Mouse (Mus musculus) kidney, postnatal 0 days (tissue): Measurements from ENCODE around the gene Prr22. TPM values are rescaled to one million over a fixed set of nuclear protein-coding genes. Genes with fewer than 3 reads are reported as not detected.

Source experiments
- ATAC-seq: fragments of 200-750 bp; cut with Nextera tagmentation; replicated peaks from 2 replicates; pipeline ENCODE4 v1.8.0; 2017; ENCODE audit warnings: low read depth, moderate number of reproducible peaks, moderate TSS enrichment, moderate library complexity; ENCODE audit not compliant: low FRiP score
- DNase-seq: peaks from one replicate; pipeline ENCODE4 v3.0.0-alpha.2; 2016; ENCODE audit warnings: low spot score
- H3K27ac ChIP-seq: fragments of 300-500 bp; sonication (generic); 2 replicates; pipeline ENCODE4 v1.5.1; 2014; ENCODE audit warnings: mild to moderate bottlenecking
- H3K27me3 ChIP-seq: fragments of 300-500 bp; sonication (generic); 2 replicates; pipeline ENCODE4 v1.6.1; 2014; ENCODE audit warnings: low read length, mixed read lengths; ENCODE audit not compliant: insufficient read depth
- H3K36me3 ChIP-seq: fragments of 300-500 bp; sonication (generic); 2 replicates; pipeline ENCODE4 v1.6.1; 2014; ENCODE audit warnings: low read length, mixed read lengths; ENCODE audit not compliant: insufficient read depth
- H3K4me1 ChIP-seq: fragments of 300-500 bp; sonication (generic); replicated peaks from 2 replicates; pipeline ENCODE4 v1.6.1; 2014; ENCODE audit warnings: antibody characterized with exemption, low read length, mixed read lengths; ENCODE audit not compliant: insufficient read depth
- H3K4me2 ChIP-seq: fragments of 300-500 bp; sonication (generic); 2 replicates; pipeline ENCODE4 v1.6.1; 2014; ENCODE audit warnings: mild to moderate bottlenecking, low read length, moderate library complexity, mixed read lengths
- H3K4me3 ChIP-seq: fragments of 300-500 bp; sonication (generic); replicated peaks from 2 replicates; pipeline ENCODE4 v1.5.1; 2014; ENCODE audit warnings: low read depth, low read length
- H3K9ac ChIP-seq: fragments of 300-500 bp; sonication (generic); 2 replicates; pipeline ENCODE4 v1.6.1; 2014; ENCODE audit warnings: low read depth, low read length
- H3K9me3 ChIP-seq: fragments of 300-500 bp; sonication (generic); replicated peaks from 2 replicates; pipeline ENCODE4 v1.6.1; 2016; ENCODE audit warnings: low read length, inconsistent platforms, mixed read lengths
- CTCF ChIP-seq: IDR thresholded peaks from 2 replicates; pipeline ENCODE4 v1.5.1; 2016; ENCODE audit warnings: antibody characterized with exemption, low read depth, mild to moderate bottlenecking, moderate library complexity
- WGBS: fragments of 180-500 bp; shearing (Covaris S2); extraction: QIAGEN DNeasy Blood & Tissue Kit; methylation state at CpG from one replicate; pipeline ENCODE4 v1.1.7; 2014; 5-methylcytosine and 5-hydroxymethylcytosine counted together
- polyA plus RNA-seq: library from polyadenylated mRNA; unstranded; fragments of >200 nt; fragmentation: Nextera tagmentation; extraction: Ambion mirVana; gene quantifications from 2 replicates; pipeline ENCODE4 v1.2.1, GENCODE M21; 2015

Gene Prr22
- polyA plus RNA-seq, 1 experiment from 2014 or later: 0.71 TPM

DNA sequence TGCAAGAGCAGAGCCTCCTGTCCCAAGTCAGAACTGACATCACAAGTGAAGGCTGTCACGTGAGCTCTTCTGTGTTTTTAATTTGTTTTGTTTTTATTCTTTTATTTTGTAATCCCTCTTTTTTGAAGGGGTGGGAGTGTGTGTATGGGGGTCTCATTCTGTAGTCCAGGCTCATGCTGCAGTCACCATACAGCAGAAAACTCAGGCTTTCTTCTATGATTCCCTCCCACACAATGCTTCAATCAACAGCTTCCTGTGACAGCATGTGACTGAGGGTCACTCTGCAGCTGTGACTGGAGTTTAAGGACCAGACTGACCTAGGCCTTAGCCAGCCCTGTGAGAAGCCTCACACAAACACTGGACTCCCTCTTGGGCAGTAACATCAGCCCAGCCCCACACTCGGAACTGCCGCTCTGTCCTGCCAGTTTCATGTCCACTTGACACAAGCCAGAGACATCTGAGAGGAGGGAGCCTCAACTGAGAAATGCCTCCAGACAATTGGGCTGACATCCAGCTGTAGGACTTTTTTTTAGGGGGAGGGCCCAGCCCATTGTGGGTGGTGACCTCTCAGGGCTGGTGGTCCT lies 8.8 kb downstream of the Prr22 start:
- no peak overlapping the region for H3K4me2 ChIP-seq
- H3K4me1 ChIP-seq: no peaks in the 10 kb centered on the region
- no peak; the same call in 1 of the 2 replicates for ATAC-seq
- no peaks in the 10 kb centered on the region for H3K9me3 ChIP-seq
- H3K27me3 ChIP-seq: no peaks in the 10 kb centered on the region
- no peak overlapping the region for H3K9ac ChIP-seq
- no peaks in the 10 kb centered on the region for H3K36me3 ChIP-seq
- no peak overlapping the region for H3K4me3 ChIP-seq
- no peak for TF ChIP-seq CTCF
- 39% methylated on average over 3 of the region's 3 CpGs for WGBS
- H3K27ac ChIP-seq: peak overlapping the region; percentile 3; the same call in 1 of the 2 replicates
- peak; percentile 63 for DNase-seq

DNA sequence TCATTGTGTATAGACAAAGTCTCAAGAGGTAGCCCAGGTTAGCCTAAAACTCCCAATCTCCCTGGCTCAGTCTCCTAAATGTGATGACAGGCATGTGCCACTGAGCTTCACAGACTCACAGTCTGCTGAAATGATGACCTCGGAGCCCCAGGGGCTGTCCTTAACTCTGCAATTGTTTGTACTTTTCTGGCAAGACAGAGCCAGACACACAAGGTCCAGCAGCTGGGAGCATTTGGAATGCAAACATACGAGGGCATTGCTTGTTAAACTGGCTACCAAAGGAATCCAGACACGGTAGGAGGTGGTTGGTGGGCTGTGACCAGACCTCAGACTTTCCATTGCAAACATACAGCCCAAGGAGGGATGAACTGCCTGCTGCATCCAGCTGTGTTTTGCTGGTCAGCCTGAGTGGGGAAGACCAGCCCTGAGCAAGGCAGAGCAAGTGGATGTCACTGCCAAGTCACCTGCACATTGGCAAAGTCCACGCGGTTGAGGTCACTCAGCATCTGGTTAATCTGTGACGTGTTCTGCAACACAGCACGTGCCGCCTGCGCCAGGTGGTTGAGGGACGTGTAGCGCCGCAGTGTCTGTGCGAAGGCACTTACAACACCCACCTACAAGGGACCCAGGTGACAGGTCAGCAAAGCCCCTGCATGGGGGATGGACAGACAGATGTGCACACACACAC lies 10.4 kb downstream of the Prr22 start:
- no peaks in the 10 kb centered on the region for H3K4me1 ChIP-seq
- ATAC-seq (peak; percentile 21), DNase-seq (no peak)
- no peak for TF ChIP-seq CTCF
- no peak overlapping the region for H3K9ac ChIP-seq
- WGBS: 66% methylated on average over 13 of the region's 13 CpGs
- no peaks in the 10 kb centered on the region for H3K36me3 ChIP-seq
- no peaks in the 10 kb centered on the region for H3K27me3 ChIP-seq
- no peak overlapping the region for H3K27ac ChIP-seq
- no peak overlapping the region for H3K4me3 ChIP-seq
- H3K4me2 ChIP-seq: no peak overlapping the region
- H3K9me3 ChIP-seq: no peaks in the 10 kb centered on the region

DNA sequence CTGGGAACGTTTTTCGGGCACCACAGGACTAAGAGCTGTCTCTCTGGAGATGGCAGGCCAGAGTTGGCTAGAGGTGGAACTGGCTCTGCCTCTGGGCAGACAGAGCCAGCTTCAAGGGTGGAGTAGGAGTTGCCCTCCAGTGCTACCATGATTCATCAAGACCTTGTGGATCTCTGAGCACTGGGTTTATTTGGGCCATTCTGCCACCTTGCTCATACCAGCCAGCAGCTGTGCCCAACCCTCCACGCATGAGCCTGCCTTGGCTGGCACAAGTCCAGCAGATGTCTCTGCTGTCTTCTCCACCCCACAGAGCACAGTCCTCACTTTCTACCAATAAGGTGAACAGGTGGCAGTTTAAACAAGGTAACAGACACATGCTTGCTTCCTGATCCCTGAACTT lies 18.8 kb downstream of the Prr22 start:
- no peaks in the 10 kb centered on the region for H3K9me3 ChIP-seq
- 65% methylated on average over 3 of the region's 3 CpGs for WGBS
- H3K36me3 ChIP-seq: no peaks in the 10 kb centered on the region
- ATAC-seq (no peak), DNase-seq (no peak)
- H3K4me2 ChIP-seq: no peak overlapping the region
- no peak overlapping the region for H3K4me3 ChIP-seq
- TF ChIP-seq CTCF: no peak
- no peaks in the 10 kb centered on the region for H3K4me1 ChIP-seq
- H3K9ac ChIP-seq: no peak overlapping the region
- H3K27me3 ChIP-seq: no peaks in the 10 kb centered on the region
- no peak overlapping the region for H3K27ac ChIP-seq

DNA sequence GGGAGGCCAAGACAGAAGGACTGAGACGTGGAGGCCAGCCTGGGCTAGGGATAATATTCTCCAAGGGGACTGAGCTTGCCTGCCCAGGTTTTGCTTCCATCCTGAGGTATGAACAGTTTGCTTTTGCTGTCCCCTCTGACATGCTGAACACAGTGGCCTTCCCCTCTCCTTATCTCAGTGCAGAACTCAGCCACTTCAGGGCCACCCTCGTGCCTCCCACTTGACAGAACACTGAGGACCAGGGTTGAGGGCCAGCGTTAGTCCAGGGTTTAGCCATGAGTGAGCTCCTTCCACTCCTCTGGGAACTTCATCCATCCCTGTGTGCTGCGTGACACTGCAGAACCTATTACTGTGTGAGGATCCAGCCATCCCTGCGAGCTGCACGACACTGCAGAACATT lies 19.2 kb downstream of the Prr22 start:
- Histone ChIP-seq H3K27me3 (no peaks in the 10 kb centered on the region), H3K9ac (no peak overlapping the region), H3K4me1 (no peaks in the 10 kb centered on the region), H3K4me2 (no peak overlapping the region), H3K36me3 (no peaks in the 10 kb centered on the region), H3K9me3 (no peaks in the 10 kb centered on the region), H3K4me3 (no peak overlapping the region), H3K27ac (no peak overlapping the region)
- no peak for DNase-seq
- WGBS: 94% methylated on average over 6 of the region's 6 CpGs
- no peak for ATAC-seq
- no peak for TF ChIP-seq CTCF

DNA sequence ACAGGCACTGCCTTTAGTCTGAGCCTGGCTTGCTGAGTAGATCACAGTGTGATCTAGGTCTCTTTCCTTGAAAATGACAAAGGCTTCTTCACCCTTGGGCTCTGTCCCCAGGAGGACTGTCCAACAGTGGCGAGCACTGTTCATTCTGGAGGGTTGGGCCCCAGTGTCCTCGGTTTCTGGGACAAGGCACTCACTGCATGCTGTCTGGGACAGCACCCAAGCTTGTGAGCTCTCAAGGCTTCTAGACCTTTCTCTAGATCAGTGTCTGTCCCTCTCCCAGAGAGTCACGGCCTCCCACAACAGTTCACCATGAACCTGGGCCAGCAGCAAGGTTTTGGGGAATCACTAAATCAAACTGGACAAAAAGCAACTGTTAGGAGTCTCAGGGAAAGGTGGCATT lies 22.5 kb downstream of the Prr22 start:
- H3K9ac ChIP-seq: no peak overlapping the region
- ATAC-seq (no peak), DNase-seq (no peak)
- no peaks in the 10 kb centered on the region for H3K4me1 ChIP-seq
- H3K4me3 ChIP-seq: no peak overlapping the region
- no peak overlapping the region for H3K4me2 ChIP-seq
- no peaks in the 10 kb centered on the region for H3K36me3 ChIP-seq
- no peak overlapping the region for H3K27ac ChIP-seq
- no peaks in the 10 kb centered on the region for H3K9me3 ChIP-seq
- 86% methylated on average over 3 of the region's 3 CpGs for WGBS
- no peak for TF ChIP-seq CTCF
- H3K27me3 ChIP-seq: no peaks in the 10 kb centered on the region

DNA sequence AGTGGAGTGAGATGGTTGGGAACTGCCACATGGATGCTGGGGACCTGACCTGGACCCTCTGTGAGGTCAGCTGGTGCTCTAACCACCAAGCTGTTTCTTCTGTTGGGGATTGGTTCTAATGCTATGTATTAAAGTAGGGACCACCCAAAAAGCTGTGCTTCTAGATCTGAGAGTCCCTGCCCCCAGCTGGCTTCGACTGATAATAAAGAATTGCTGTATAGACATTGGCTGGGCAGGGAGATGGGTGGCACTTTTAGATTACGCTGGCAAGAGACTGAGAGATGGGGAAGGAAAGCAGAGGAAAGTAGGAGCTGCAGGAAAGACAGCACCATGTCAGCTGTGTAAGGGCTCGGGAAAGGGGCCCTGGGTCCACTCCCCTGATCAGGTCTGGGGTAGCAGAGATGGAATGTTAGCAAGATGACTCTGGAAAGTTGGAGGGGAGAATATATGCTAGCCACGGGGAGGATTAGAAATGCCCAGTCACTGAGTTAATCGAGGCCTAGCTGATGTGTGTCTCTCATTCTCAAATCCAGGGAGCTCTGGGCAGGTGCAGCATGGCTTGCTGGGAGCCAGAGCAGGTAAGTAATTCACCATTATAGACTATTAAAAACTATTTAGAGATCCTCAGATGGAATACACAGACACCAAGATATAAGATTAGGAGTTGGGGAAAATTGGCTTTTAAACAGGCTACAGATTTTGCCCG lies 23.7 kb downstream of the Prr22 start:
- no peaks in the 10 kb centered on the region for H3K27me3 ChIP-seq
- no peak overlapping the region for H3K4me3 ChIP-seq
- no peak for ATAC-seq
- WGBS: 70% methylated on average over 6 of the region's 6 CpGs
- H3K4me1 ChIP-seq: no peaks in the 10 kb centered on the region
- no peak for TF ChIP-seq CTCF
- no peak overlapping the region for H3K27ac ChIP-seq
- no peak overlapping the region for H3K9ac ChIP-seq
- no peak overlapping the region for H3K4me2 ChIP-seq
- H3K9me3 ChIP-seq: no peaks in the 10 kb centered on the region
- H3K36me3 ChIP-seq: no peaks in the 10 kb centered on the region
- DNase-seq: no peak
